Mouse (Mus musculus): Measurements from ENCODE around the gene Gimap4. TPM values are rescaled to one million over a fixed set of nuclear protein-coding genes. Genes with fewer than 3 reads are reported as not detected.
"Not testable (repeated sequence)": the region's sequence is repeated elsewhere in the genome, so short reads cannot be mapped to it uniquely, and the experiment has no call there.

The Gimap4 gene
- polyA plus RNA-seq, 1 experiment from 2014 or later, result 4.2 TPM

DNA sequence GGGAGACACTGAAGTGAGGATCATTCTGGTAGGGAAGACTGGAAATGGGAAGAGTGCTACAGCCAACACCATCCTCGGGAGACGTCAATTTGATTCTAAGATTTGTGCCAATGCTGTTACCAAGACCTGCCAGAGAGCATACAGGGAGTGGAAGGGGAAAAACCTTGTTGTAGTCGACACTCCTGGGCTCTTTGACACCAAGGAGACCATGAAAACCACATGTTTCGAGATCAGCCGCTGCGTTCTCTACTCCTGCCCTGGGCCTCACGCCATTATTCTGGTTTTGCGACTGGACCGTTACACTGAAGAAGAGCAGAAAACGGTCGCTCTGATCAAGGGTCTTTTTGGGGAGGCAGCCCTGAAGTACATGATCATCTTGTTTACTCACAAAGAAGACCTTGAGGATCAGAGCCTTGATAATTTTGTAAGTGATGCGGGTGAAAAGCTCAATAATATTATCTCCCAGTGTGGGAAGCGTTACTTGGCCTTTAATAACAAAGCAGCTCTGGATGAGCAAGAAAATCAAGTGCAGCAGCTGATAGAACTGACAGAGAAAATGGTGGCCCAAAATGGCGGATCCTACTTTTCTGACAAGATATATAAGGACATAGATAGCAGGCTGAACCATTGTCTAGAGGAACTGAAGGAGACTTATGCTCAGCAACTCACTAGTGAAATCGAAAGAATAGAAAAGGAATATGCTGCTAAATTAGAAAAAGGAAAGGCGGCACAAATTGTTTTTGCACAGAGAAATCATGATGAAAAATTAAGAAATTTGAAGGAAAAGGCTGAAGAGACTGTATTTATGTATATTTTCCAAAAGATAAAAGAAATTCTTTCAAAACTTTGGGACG lies 6.6 kb upstream of the Gimap4 start:
- H3K9ac ChIP-seq, result no peak overlapping the region
- ATAC-seq (ENCODE audit: low FRiP score), result no peak
- no peak overlapping the region for H3K4me3 ChIP-seq
- H3K4me1 ChIP-seq, result peaks cover 3% of the 10 kb centered on the region
- no peak overlapping the region for H3K4me2 ChIP-seq (replicated peaks)
- no peaks in the 10 kb centered on the region for H3K9me3 ChIP-seq (replicated peaks)
- H3K27ac ChIP-seq, result no peak overlapping the region
- WGBS, result 95% methylated on average over 17 of the region's 17 CpGs
- no peaks in the 10 kb centered on the region for H3K27me3 ChIP-seq
- no peaks in the 10 kb centered on the region for H3K36me3 ChIP-seq

DNA sequence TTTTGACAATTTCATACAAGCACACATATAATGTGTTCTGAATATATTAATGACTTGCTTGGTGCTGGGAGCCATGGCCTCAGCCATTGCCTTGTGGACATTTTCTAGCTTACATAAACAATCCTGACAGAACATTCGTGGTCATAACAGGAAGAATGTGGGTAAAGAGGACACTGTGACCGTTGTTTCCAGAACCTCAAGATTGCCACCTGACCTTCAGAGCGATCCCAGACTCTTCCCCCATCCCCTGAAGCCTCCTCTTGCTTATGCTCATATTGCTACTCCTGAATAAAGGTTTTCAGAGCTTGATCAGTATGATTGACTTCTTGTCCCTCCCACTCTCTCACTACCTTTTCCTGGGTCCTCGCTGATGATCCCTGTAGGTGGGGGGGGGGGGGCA lies 6.0 kb upstream of the Gimap4 start:
- Histone ChIP-seq H3K9me3 (replicated peaks) (no peaks in the 10 kb centered on the region), H3K4me1 (peaks cover 3% of the 10 kb centered on the region), H3K27me3 (no peaks in the 10 kb centered on the region), H3K4me3 (no peak overlapping the region), H3K4me2 (replicated peaks) (no peak overlapping the region), H3K9ac (no peak overlapping the region), H3K36me3 (no peaks in the 10 kb centered on the region), H3K27ac (no peak overlapping the region)
- ATAC-seq (ENCODE audit: low FRiP score), result no peak
- 79% methylated on average over 4 of the region's 4 CpGs for WGBS

DNA sequence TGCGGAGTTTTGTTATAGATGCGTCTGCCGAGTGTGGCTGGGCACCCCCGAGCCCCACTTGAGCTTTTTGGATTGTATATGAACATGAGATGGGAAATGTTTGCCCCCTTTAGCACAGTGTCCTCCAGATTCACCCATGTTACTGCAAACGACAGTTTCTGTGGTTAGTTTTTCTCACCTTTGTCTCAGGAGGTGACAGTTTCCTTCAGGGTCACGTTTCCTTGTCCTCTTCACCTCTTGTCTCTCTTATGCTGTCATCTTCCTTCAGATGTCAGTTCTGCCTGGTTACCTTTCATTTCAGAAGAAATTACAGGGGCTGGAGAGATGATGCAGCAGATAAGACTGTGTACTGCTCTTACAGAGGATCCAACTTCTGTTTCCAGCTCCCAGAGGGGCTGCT lies 4.6 kb upstream of the Gimap4 start:
- no peaks in the 10 kb centered on the region for H3K9me3 ChIP-seq (replicated peaks)
- no peak overlapping the region for H3K9ac ChIP-seq
- no peaks in the 10 kb centered on the region for H3K27me3 ChIP-seq
- no peaks in the 10 kb centered on the region for H3K36me3 ChIP-seq
- H3K4me3 ChIP-seq, result no peak overlapping the region
- H3K27ac ChIP-seq, result no peak overlapping the region
- no peak overlapping the region for H3K4me2 ChIP-seq (replicated peaks)
- no peak for ATAC-seq (ENCODE audit: low FRiP score)
- peaks cover 3% of the 10 kb centered on the region for H3K4me1 ChIP-seq
- WGBS, result 77% methylated on average over 6 of the region's 6 CpGs

DNA sequence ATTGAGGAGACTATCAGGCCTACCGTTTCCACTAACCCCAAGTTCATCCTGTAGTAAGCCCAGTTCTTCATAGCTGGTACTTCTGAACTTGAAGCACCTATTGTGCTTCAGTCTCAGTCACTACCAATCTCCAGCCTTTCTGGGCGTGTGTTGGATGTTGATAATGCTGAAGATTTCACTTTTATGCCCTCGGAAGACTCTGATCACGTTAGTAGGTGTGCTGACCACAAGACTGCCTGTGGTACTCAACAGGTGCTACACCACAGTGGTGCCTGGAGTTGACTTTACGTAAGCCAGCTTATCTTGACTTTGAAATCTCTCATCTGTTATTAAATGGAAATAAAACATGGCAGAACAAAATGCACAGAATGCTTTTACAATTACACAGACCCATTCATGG lies 3.9 kb upstream of the Gimap4 start:
- Histone ChIP-seq H3K27ac (no peak overlapping the region), H3K9ac (no peak overlapping the region), H3K4me1 (peaks cover 3% of the 10 kb centered on the region), H3K9me3 (replicated peaks) (no peaks in the 10 kb centered on the region), H3K27me3 (no peaks in the 10 kb centered on the region), H3K4me2 (replicated peaks) (no peak overlapping the region), H3K4me3 (no peak overlapping the region), H3K36me3 (no peaks in the 10 kb centered on the region)
- 84% methylated on average over 5 of the region's 5 CpGs for WGBS
- no peak for ATAC-seq (ENCODE audit: low FRiP score)

DNA sequence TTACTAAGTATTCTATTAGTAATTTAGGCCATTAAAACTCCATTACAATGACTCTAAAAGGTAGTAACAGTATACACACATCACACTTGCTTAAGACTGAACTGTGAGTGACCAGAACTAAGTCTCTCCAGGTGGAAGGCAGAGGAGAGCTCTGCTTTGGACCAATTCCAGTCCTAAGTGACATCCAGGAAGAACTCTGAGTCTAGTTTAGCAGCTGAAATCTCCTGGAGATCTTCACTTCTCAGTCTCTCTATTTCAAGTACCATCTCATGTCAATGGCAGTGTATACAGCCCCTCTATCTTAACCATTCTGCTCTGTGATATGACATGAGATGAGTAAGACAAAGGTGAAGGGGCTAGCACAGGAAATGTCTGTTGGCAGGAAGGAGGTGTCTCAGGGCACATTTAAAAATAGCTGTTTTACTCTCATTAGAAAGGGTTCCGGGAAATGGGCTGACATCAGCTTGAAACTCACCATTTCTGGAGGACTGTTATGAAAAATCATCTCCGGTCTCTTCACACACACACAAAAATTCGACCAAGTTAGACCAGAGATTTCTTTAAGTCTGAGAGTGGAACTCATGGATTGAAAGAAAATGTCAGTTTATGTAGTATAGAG lies 2.8 kb upstream of the Gimap4 start:
- Histone ChIP-seq H3K4me2 (replicated peaks) (no peak overlapping the region), H3K27me3 (no peaks in the 10 kb centered on the region), H3K36me3 (no peaks in the 10 kb centered on the region), H3K4me3 (no peak overlapping the region), H3K4me1 (no peaks in the 10 kb centered on the region), H3K9ac (no peak overlapping the region), H3K27ac (no peak overlapping the region), H3K9me3 (replicated peaks) (no peaks in the 10 kb centered on the region)
- 81% methylated on average over 3 of the region's 3 CpGs for WGBS
- no peak for ATAC-seq (ENCODE audit: low FRiP score)

DNA sequence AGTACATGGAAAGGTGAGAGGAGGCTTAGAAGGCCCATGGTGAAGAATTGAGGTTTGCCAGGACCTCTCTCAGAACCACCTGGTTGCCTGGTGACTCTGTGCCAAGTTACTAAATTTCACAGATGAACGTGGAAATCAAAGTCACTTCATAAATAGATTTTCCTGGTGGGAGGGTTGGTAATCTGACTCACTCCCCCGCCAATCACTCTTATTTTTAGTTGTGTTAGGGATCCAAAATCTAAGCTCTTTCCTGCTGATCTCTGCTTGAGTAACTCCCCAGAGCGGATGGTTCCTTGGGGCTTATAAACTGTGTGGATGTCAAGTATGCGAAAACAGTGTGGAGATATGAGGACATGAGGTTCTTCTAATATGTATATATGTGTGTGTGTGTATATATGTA lies 2.1 kb upstream of the Gimap4 start:
- WGBS, result 83% methylated on average over 4 of the region's 4 CpGs
- Histone ChIP-seq H3K9ac (no peak overlapping the region), H3K4me2 (replicated peaks) (no peak overlapping the region), H3K9me3 (replicated peaks) (no peaks in the 10 kb centered on the region), H3K27me3 (no peaks in the 10 kb centered on the region), H3K36me3 (no peaks in the 10 kb centered on the region), H3K4me1 (no peaks in the 10 kb centered on the region), H3K4me3 (no peak overlapping the region), H3K27ac (no peak overlapping the region)
- ATAC-seq (ENCODE audit: low FRiP score), result no peak

DNA sequence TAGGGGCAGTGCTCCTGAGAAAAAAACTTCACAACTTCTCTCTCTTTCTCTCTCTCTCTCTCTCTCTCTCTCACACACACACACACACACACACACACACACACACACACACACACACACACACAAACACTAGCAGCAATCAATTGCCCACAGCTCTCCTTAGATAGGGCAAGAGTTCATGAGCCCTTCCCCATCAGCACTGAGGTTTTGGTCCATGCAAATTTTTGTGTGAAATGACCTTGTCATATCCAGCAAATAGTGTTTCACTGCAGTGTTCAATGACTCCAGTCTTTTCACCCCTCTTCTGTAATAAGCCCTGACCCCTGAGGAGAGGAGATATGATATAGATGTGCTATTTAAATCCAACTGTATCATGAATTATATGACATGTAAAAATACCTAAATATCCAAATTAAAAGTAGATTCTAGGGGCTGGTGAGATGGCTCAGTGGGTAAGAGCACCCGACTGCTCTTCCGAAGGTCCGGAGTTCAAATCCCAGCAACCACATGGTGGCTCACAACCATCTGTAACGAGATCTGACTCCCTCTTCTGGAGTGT lies 1.0 kb upstream of the Gimap4 start:
- not testable (repeated sequence) for H3K27me3 ChIP-seq; H3K4me2 ChIP-seq (replicated peaks); H3K9me3 ChIP-seq (replicated peaks); H3K4me3 ChIP-seq; ATAC-seq (ENCODE audit: low FRiP score); H3K27ac ChIP-seq; H3K36me3 ChIP-seq; H3K9ac ChIP-seq; H3K4me1 ChIP-seq
- 93% methylated on average over 4 of the region's 4 CpGs for WGBS

DNA sequence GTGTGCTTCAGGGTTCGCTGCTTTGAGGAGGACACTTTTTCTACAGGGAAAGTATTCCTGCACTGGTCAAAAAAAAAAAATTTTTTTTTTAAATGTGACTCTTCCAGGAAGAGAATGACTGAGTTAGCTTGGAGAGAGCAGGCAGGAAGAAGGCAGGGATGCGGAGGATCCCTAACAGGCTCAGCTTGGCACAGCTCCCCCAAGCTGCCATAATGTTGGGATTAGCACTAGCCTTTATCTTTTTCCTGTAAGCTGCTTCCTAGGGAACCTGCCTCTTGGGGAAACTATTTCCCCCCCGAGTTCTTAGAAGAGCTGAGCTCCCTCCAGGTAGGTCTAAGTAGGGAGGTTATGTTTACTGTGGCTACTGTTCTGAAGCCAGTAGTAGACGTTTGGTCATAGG lies 457 bp downstream of the Gimap4 start:
- Histone ChIP-seq H3K27ac (no peak overlapping the region), H3K36me3 (no peaks in the 10 kb centered on the region), H3K4me1 (no peaks in the 10 kb centered on the region), H3K4me3 (no peak overlapping the region), H3K27me3 (no peaks in the 10 kb centered on the region), H3K9ac (no peak overlapping the region), H3K4me2 (replicated peaks) (no peak overlapping the region), H3K9me3 (replicated peaks) (no peaks in the 10 kb centered on the region)
- ATAC-seq (ENCODE audit: low FRiP score), result no peak
- 65% methylated on average over 4 of the region's 4 CpGs for WGBS

DNA sequence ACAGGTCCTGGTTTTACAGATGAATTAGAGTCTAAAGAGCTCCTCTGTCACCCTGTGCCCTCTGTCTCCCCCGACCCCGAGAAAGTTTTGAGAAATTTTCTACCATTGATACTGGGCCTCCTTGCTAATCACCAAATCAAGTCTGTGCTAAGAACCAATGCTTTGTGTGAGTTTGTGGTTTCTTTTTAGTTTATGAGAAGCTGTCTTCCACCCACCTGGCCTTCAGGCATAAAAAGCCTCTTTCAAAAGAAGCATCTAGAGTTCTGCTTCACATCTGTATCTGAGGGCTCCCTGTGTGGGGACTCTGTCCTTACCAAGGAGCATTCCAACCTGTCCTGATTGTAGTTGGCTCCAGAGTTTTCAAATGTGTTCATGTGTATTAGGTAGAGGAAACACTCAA lies 902 bp downstream of the Gimap4 start:
- no peak overlapping the region for H3K4me3 ChIP-seq
- ATAC-seq (ENCODE audit: low FRiP score), result no peak
- H3K27ac ChIP-seq, result no peak overlapping the region
- no peaks in the 10 kb centered on the region for H3K9me3 ChIP-seq (replicated peaks)
- no peaks in the 10 kb centered on the region for H3K27me3 ChIP-seq
- WGBS, result 92% methylated on average over 2 of the region's 2 CpGs
- no peaks in the 10 kb centered on the region for H3K4me1 ChIP-seq
- no peak overlapping the region for H3K4me2 ChIP-seq (replicated peaks)
- no peak overlapping the region for H3K9ac ChIP-seq
- H3K36me3 ChIP-seq, result no peaks in the 10 kb centered on the region

DNA sequence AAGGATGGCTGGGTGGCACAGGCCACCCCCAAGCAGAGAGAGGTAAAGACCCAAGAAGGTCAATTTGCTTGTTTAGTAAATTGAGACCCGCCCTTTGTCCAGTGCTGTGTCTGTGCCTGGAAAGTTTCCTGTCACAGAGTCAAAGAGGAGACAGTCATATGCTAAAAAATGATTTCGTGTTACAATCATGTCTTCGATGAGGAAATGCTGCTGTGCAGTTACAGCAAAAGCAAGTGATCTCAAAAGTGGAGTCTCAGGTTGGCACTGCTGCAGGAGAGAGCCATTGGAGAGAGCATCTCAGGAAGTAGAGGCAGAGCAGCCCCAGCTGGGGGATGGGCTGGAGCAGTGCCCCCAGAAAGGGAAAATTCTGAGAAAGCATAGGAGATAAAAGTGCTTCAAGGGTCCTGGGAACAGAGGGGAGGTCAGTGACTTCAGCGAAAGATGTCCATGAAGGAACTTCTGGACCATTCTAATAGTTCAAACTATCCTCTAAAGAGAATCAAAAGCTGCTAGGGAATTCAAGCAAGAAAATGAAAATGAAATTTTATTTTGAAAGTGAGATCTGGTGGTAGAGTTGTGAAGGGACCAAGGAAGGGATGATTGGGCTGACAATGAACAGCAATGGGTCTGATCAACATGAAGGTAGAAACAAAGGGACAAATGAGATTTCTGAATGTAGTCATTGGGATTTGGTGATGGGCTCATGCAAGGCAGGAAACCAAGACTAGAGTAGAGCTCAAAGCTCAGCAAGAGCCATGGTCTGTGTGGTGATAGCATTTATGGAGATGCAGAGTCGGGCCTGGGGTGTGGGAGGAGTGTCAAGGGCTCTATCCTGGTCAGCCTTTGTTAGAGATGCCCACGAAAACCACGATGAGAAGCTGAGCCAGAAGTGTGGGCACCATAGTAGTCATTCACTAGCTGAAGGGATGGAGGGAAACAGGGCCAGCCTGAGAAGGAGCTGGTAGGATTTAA lies 1.6 kb downstream of the Gimap4 start:
- H3K4me1 ChIP-seq, result no peaks in the 10 kb centered on the region
- ATAC-seq (ENCODE audit: low FRiP score), result no peak
- no peaks in the 10 kb centered on the region for H3K27me3 ChIP-seq
- no peak overlapping the region for H3K4me3 ChIP-seq
- no peaks in the 10 kb centered on the region for H3K36me3 ChIP-seq
- H3K9ac ChIP-seq, result no peak overlapping the region
- H3K27ac ChIP-seq, result no peak overlapping the region
- no peak overlapping the region for H3K4me2 ChIP-seq (replicated peaks)
- 86% methylated on average over 7 of the region's 7 CpGs for WGBS
- H3K9me3 ChIP-seq (replicated peaks), result no peaks in the 10 kb centered on the region

DNA sequence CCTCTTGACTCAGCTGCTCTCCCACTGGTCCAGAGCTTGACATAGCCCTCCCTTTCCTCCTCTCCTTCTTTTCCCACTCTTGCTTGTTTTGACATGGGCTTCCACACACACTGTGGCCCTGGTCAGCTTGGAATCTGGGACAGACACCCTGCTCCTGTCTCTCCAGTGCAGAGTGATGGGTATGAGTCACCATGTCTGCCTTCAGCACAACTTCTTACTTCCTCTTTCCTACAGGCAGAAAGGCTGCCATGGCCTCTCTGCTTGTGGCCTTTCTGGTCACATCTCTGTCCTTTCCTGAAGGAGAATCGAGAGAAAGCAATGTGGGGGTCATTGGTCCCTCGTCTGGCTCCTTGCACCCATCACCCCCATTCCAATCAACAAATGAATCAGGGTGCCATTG lies 2.7 kb downstream of the Gimap4 start:
- no peaks in the 10 kb centered on the region for H3K27me3 ChIP-seq
- no peak overlapping the region for H3K4me3 ChIP-seq
- H3K9ac ChIP-seq, result no peak overlapping the region
- H3K4me2 ChIP-seq (replicated peaks), result no peak overlapping the region
- no peaks in the 10 kb centered on the region for H3K4me1 ChIP-seq
- 78% methylated on average over 2 of the region's 2 CpGs for WGBS
- no peaks in the 10 kb centered on the region for H3K9me3 ChIP-seq (replicated peaks)
- no peaks in the 10 kb centered on the region for H3K36me3 ChIP-seq
- no peak overlapping the region for H3K27ac ChIP-seq
- no peak for ATAC-seq (ENCODE audit: low FRiP score)

DNA sequence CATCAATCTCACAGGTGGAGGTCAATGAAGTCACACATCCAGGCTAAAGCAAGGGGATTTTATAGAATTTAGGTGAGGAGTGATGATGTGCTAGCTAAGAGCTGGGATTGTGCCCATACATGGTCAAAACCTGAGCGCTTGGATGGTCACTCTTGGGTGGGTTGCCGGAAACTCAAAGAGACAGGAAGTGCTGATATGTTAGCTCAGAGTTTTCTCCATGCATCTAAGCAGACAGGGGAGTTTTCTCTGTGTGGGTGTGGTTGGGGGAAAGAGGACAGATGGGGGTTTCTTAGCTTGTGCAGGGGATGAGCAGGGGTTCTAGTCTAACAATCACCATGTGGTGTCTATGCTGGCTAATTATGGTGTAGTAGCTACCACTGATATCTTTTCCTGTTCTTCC lies 5.0 kb downstream of the Gimap4 start:
- no peaks in the 10 kb centered on the region for H3K4me1 ChIP-seq
- H3K27ac ChIP-seq, result no peak overlapping the region
- no peaks in the 10 kb centered on the region for H3K36me3 ChIP-seq
- no peak overlapping the region for H3K4me2 ChIP-seq (replicated peaks)
- H3K9me3 ChIP-seq (replicated peaks), result no peaks in the 10 kb centered on the region
- 84% methylated on average over 2 of the region's 2 CpGs for WGBS
- no peaks in the 10 kb centered on the region for H3K27me3 ChIP-seq
- H3K4me3 ChIP-seq, result no peak overlapping the region
- no peak for ATAC-seq (ENCODE audit: low FRiP score)
- H3K9ac ChIP-seq, result no peak overlapping the region
